Mouse (Mus musculus) limb, embryonic 14.5 days (tissue): ENCODE data around the gene Sorbs2. TPM values are rescaled to one million over a fixed set of nuclear protein-coding genes. Genes with fewer than 3 reads are reported as not detected.
A peak's percentile ranks its signal among the peaks of the same experiment; 100 is the strongest.

ENCODE experiments used
- ATAC-seq: fragments of 200-750 bp; cut with Nextera tagmentation; 2 replicates; pipeline ENCODE4 v1.8.0; 2017; ENCODE audit warnings: low read depth, moderate number of reproducible peaks, moderate TSS enrichment; ENCODE audit not compliant: low FRiP score
- DNase-seq: peaks from one replicate; pipeline ENCODE4 v3.0.0-alpha.2; 2015; ENCODE audit warnings: low spot score
- H3K27ac ChIP-seq: fragments of 300-500 bp; sonication (generic); replicated peaks from 2 replicates; pipeline ENCODE4 v1.5.1; 2014; ENCODE audit warnings: low read depth, mild to moderate bottlenecking, low read length, moderate library complexity, mixed read lengths
- H3K27me3 ChIP-seq: fragments of 300-500 bp; sonication (generic); 2 replicates; pipeline ENCODE4 v1.6.1; 2014; ENCODE audit warnings: low read length, mixed read lengths; ENCODE audit not compliant: control insufficient read depth, insufficient read depth
- H3K36me3 ChIP-seq: fragments of 300-500 bp; sonication (generic); 2 replicates; pipeline ENCODE4 v1.6.1; 2014; ENCODE audit warnings: mild to moderate bottlenecking, low read length, moderate library complexity, mixed read lengths; ENCODE audit not compliant: control insufficient read depth, insufficient read depth
- H3K4me1 ChIP-seq: fragments of 300-500 bp; sonication (generic); 2 replicates; pipeline ENCODE4 v1.6.1; 2014; ENCODE audit warnings: antibody characterized with exemption, low read length, mixed read lengths; ENCODE audit not compliant: control insufficient read depth, insufficient read depth
- H3K4me2 ChIP-seq: fragments of 300-500 bp; sonication (generic); replicated peaks from 2 replicates; pipeline ENCODE4 v1.6.1; 2014; ENCODE audit warnings: low read depth, mild to moderate bottlenecking, low read length, moderate library complexity; ENCODE audit not compliant: severe bottlenecking
- H3K4me3 ChIP-seq: fragments of 300-500 bp; sonication (generic); replicated peaks from 2 replicates; pipeline ENCODE4 v1.5.1; 2014; ENCODE audit warnings: low read length
- H3K9ac ChIP-seq: fragments of 300-500 bp; sonication (generic); 2 replicates; pipeline ENCODE4 v1.6.1; 2014; ENCODE audit warnings: mild to moderate bottlenecking, low read depth, low read length, moderate library complexity; ENCODE audit not compliant: severe bottlenecking
- H3K9me3 ChIP-seq: fragments of 300-500 bp; sonication (generic); 2 replicates; pipeline ENCODE4 v1.6.1; 2016; ENCODE audit warnings: low read length; ENCODE audit not compliant: control insufficient read depth
- POLR2A ChIP-seq: fragments of 200-500 bp; IDR thresholded peaks from 2 replicates; pipeline ENCODE4 v1.8.0; 2012; ENCODE audit warnings: inconsistent platforms, mild to moderate bottlenecking, moderate library complexity, borderline replicate concordance; ENCODE audit not compliant: insufficient read depth, insufficient read length; ENCODE audit errors: extremely low read depth
- WGBS: fragments of 180-500 bp; shearing (Covaris S2); extraction: QIAGEN DNeasy Blood & Tissue Kit; methylation state at CpG from one replicate; pipeline ENCODE4 v1.1.7; 2014; 5-methylcytosine and 5-hydroxymethylcytosine counted together
- polyA plus RNA-seq, 2 experiments: library from polyadenylated mRNA; depleted of rRNA in 1 of 2; stranded (reverse) in 1 of 2; unstranded in 1 of 2; fragments of >200 nt; fragmentation: Nextera tagmentation in 1 of 2; extraction: Ambion mirVana in 1 of 2; gene quantifications; 2 replicates each; pipeline versions ENCODE4 v1.2.1 to v1.2.3; 2012 to 2014

Sorbs2 gene
- polyA plus RNA-seq, 2 experiments: 52.7 to 54.1 TPM

GRCm38 (mm10) chr8:45554627-45555026 is 47.0 kb downstream of the Sorbs2 start:
- no peak for TF ChIP-seq POLR2A
- no peaks in the 10 kb centered on the region for H3K9me3 ChIP-seq
- no peaks in the 10 kb centered on the region for H3K4me1 ChIP-seq
- 67% methylated on average over 4 of the region's 4 CpGs for WGBS
- no peaks in the 10 kb centered on the region for H3K36me3 ChIP-seq
- no peaks in the 10 kb centered on the region for H3K27me3 ChIP-seq
- no peak overlapping the region for H3K27ac ChIP-seq
- DNase-seq (no peak), ATAC-seq (no peak)
- no peak overlapping the region for H3K9ac ChIP-seq
- H3K4me3 ChIP-seq: no peak overlapping the region
- no peak overlapping the region for H3K4me2 ChIP-seq

GRCm38 (mm10) chr8:45557936-45558335 is 50.3 kb downstream of the Sorbs2 start:
- Histone ChIP-seq H3K27me3 (no peaks in the 10 kb centered on the region), H3K4me2 (no peak overlapping the region), H3K4me3 (no peak overlapping the region), H3K4me1 (no peaks in the 10 kb centered on the region), H3K9ac (no peak overlapping the region), H3K27ac (no peak overlapping the region), H3K36me3 (no peaks in the 10 kb centered on the region), H3K9me3 (no peaks in the 10 kb centered on the region)
- DNase-seq (no peak), ATAC-seq (no peak)
- no peak for TF ChIP-seq POLR2A
- 46% methylated on average over 3 of the region's 3 CpGs for WGBS

GRCm38 (mm10) chr8:45558426-45558825 is 50.8 kb downstream of the Sorbs2 start:
- no peak overlapping the region for H3K9ac ChIP-seq
- WGBS: 83% methylated on average over 5 of the region's 5 CpGs
- no peaks in the 10 kb centered on the region for H3K36me3 ChIP-seq
- TF ChIP-seq POLR2A: no peak
- no peaks in the 10 kb centered on the region for H3K27me3 ChIP-seq
- no peak overlapping the region for H3K27ac ChIP-seq
- no peak for DNase-seq
- no peaks in the 10 kb centered on the region for H3K4me1 ChIP-seq
- H3K4me3 ChIP-seq: no peak overlapping the region
- no peak for ATAC-seq
- H3K4me2 ChIP-seq: no peak overlapping the region
- no peaks in the 10 kb centered on the region for H3K9me3 ChIP-seq

GRCm38 (mm10) chr8:45559176-45559820 is 51.7 kb downstream of the Sorbs2 start:
- WGBS: 86% methylated on average over 6 of the region's 6 CpGs
- no peaks in the 10 kb centered on the region for H3K9me3 ChIP-seq
- H3K4me1 ChIP-seq: no peaks in the 10 kb centered on the region
- H3K27ac ChIP-seq: no peak overlapping the region
- no peak overlapping the region for H3K4me2 ChIP-seq
- ATAC-seq: no peak
- DNase-seq: no peak
- H3K9ac ChIP-seq: no peak overlapping the region
- no peak overlapping the region for H3K4me3 ChIP-seq
- no peaks in the 10 kb centered on the region for H3K36me3 ChIP-seq
- TF ChIP-seq POLR2A: no peak
- H3K27me3 ChIP-seq: no peaks in the 10 kb centered on the region

GRCm38 (mm10) chr8:45565189-45565588 is 57.6 kb downstream of the Sorbs2 start:
- no peak for ATAC-seq
- H3K27me3 ChIP-seq: no peaks in the 10 kb centered on the region
- no peaks in the 10 kb centered on the region for H3K4me1 ChIP-seq
- no peaks in the 10 kb centered on the region for H3K36me3 ChIP-seq
- TF ChIP-seq POLR2A: no peak
- no peak overlapping the region for H3K9ac ChIP-seq
- H3K4me3 ChIP-seq: no peak overlapping the region
- peaks cover 5% of the 10 kb centered on the region; the same call in 1 of the 2 replicates for H3K9me3 ChIP-seq
- DNase-seq: no peak
- WGBS: 87% methylated on average over 1 of the region's 1 CpGs
- H3K4me2 ChIP-seq: no peak overlapping the region
- H3K27ac ChIP-seq: 0 out of 2 replicates have a peak overlapping the region, but pooled peaks have one; percentile 5
